Mouse (Mus musculus): Measurements from ENCODE around the gene Abca13. TPM values are rescaled to one million over a fixed set of nuclear protein-coding genes. Genes with fewer than 3 reads are reported as not detected.

Gene Abca13
- polyA plus RNA-seq, 2 experiments: 0.01 TPM; not detected in 1

- no peaks in the 10 kb centered on the region for H3K4me1 ChIP-seq (ENCODE audit: control insufficient read depth, insufficient read depth, low read length)
- H3K4me3 ChIP-seq (replicated peaks; ENCODE audit: low read length): no peak overlapping the region
- 89% methylated on average over 3 of the region's 3 CpGs for WGBS
- DNase-seq (ENCODE audit: low spot score) (no peak), ATAC-seq (ENCODE audit: low FRiP score, low read depth) (no peak)
- H3K27ac ChIP-seq (replicated peaks; ENCODE audit: low read depth, low read length): no peak overlapping the region
- H3K9ac ChIP-seq (ENCODE audit: low read depth, low read length, severe bottlenecking): no peak overlapping the region
- no peaks in the 10 kb centered on the region for H3K36me3 ChIP-seq (ENCODE audit: control insufficient read depth, insufficient read depth, low read length)
- H3K9me3 ChIP-seq (ENCODE audit: control insufficient read depth, low read length): no peaks in the 10 kb centered on the region
- H3K27me3 ChIP-seq (ENCODE audit: control insufficient read depth, insufficient read depth, low read length): no peaks in the 10 kb centered on the region
- no peak for TF ChIP-seq POLR2A (IDR thresholded peaks at IDR 0.05; ENCODE audit: borderline replicate concordance, extremely low read depth, insufficient read depth, insufficient read length)
- no peak overlapping the region for H3K4me2 ChIP-seq (replicated peaks; ENCODE audit: low read depth, low read length, severe bottlenecking)
Observed at GRCm38 (mm10) chr11:9194861-9195260, 3.1 kb downstream of the Abca13 start.

- no peak overlapping the region for H3K27ac ChIP-seq (replicated peaks; ENCODE audit: low read depth, low read length)
- H3K4me2 ChIP-seq (replicated peaks; ENCODE audit: low read depth, low read length, severe bottlenecking): no peak overlapping the region
- H3K36me3 ChIP-seq (ENCODE audit: control insufficient read depth, insufficient read depth, low read length): no peaks in the 10 kb centered on the region
- no peak overlapping the region for H3K9ac ChIP-seq (ENCODE audit: low read depth, low read length, severe bottlenecking)
- DNase-seq (ENCODE audit: low spot score) (no peak), ATAC-seq (ENCODE audit: low FRiP score, low read depth) (no peak)
- no peaks in the 10 kb centered on the region for H3K4me1 ChIP-seq (ENCODE audit: control insufficient read depth, insufficient read depth, low read length)
- H3K9me3 ChIP-seq (ENCODE audit: control insufficient read depth, low read length): no peaks in the 10 kb centered on the region
- H3K27me3 ChIP-seq (ENCODE audit: control insufficient read depth, insufficient read depth, low read length): no peaks in the 10 kb centered on the region
- 77% methylated on average over 2 of the region's 2 CpGs for WGBS
- TF ChIP-seq POLR2A (IDR thresholded peaks at IDR 0.05; ENCODE audit: borderline replicate concordance, extremely low read depth, insufficient read depth, insufficient read length): no peak
- no peak overlapping the region for H3K4me3 ChIP-seq (replicated peaks; ENCODE audit: low read length)
Observed at GRCm38 (mm10) chr11:9199868-9200267, 8.1 kb downstream of the Abca13 start.

- no peak overlapping the region for H3K27ac ChIP-seq (replicated peaks; ENCODE audit: low read depth, low read length)
- TF ChIP-seq POLR2A (IDR thresholded peaks at IDR 0.05; ENCODE audit: borderline replicate concordance, extremely low read depth, insufficient read depth, insufficient read length): no peak
- no peak for DNase-seq (ENCODE audit: low spot score)
- ATAC-seq (ENCODE audit: low FRiP score, low read depth): no peak
- no peaks in the 10 kb centered on the region for H3K27me3 ChIP-seq (ENCODE audit: control insufficient read depth, insufficient read depth, low read length)
- no peak overlapping the region for H3K9ac ChIP-seq (ENCODE audit: low read depth, low read length, severe bottlenecking)
- no peaks in the 10 kb centered on the region for H3K9me3 ChIP-seq (ENCODE audit: control insufficient read depth, low read length)
- no peaks in the 10 kb centered on the region for H3K4me1 ChIP-seq (ENCODE audit: control insufficient read depth, insufficient read depth, low read length)
- no peak overlapping the region for H3K4me2 ChIP-seq (replicated peaks; ENCODE audit: low read depth, low read length, severe bottlenecking)
- H3K36me3 ChIP-seq (ENCODE audit: control insufficient read depth, insufficient read depth, low read length): no peaks in the 10 kb centered on the region
- WGBS: 53% methylated on average over 8 of the region's 8 CpGs
- no peak overlapping the region for H3K4me3 ChIP-seq (replicated peaks; ENCODE audit: low read length)
Observed at GRCm38 (mm10) chr11:9210707-9211106, 19.0 kb downstream of the Abca13 start.

- ATAC-seq (ENCODE audit: low FRiP score, low read depth) (no peak), DNase-seq (ENCODE audit: low spot score) (no peak)
- no peak overlapping the region for H3K27ac ChIP-seq (replicated peaks; ENCODE audit: low read depth, low read length)
- WGBS: 77% methylated on average over 9 of the region's 9 CpGs
- H3K36me3 ChIP-seq (ENCODE audit: control insufficient read depth, insufficient read depth, low read length): no peaks in the 10 kb centered on the region
- H3K4me2 ChIP-seq (replicated peaks; ENCODE audit: low read depth, low read length, severe bottlenecking): no peak overlapping the region
- no peak for TF ChIP-seq POLR2A (IDR thresholded peaks at IDR 0.05; ENCODE audit: borderline replicate concordance, extremely low read depth, insufficient read depth, insufficient read length)
- no peaks in the 10 kb centered on the region for H3K4me1 ChIP-seq (ENCODE audit: control insufficient read depth, insufficient read depth, low read length)
- no peak overlapping the region for H3K4me3 ChIP-seq (replicated peaks; ENCODE audit: low read length)
- H3K9me3 ChIP-seq (ENCODE audit: control insufficient read depth, low read length): no peaks in the 10 kb centered on the region
- no peak overlapping the region for H3K9ac ChIP-seq (ENCODE audit: low read depth, low read length, severe bottlenecking)
- H3K27me3 ChIP-seq (ENCODE audit: control insufficient read depth, insufficient read depth, low read length): no peaks in the 10 kb centered on the region
Observed at GRCm38 (mm10) chr11:9213580-9213979, 21.8 kb downstream of the Abca13 start.

DNA sequence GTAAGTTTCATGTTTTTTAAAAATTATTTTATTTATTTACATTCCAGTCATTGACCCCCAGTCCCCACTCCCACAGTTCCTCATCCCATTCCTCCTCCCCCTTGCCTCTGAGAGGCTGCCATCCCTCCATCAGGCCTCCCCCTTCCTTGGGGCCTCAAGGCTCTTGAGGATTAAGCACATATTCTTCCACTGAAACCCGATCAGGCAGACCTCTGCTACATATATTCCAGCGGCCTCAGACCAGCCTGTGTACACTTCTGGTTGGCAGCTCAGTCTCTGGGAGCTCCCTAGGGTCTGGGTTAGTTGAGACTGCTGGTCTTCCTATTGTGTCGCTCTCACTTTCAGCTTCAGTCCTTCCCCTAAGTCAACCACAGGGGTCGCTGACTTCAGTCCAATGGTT, 24.5 kb downstream of the Abca13 start:
- no peaks in the 10 kb centered on the region for H3K9me3 ChIP-seq (ENCODE audit: control insufficient read depth, low read length)
- ATAC-seq (ENCODE audit: low FRiP score, low read depth): no peak
- DNase-seq (ENCODE audit: low spot score): peak; percentile 9

DNA sequence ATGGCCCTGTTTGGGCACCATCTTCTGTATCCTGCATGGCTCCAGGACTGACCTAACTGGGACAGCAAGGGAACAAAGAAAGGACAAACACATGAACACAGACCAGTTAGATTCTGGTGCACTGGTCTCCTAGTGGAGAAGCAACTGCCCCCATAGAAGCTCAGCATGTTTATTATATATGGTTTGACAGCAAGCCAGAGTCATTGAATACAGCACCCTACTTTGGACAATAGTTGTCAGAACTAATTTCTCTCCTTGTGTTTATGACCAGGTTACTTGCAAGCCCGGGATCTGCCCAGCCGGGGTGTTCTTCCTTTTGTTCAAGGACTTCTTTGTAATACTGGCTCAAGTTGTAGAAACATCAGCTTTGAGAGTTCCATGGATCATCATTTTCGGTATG, 28.8 kb downstream of the Abca13 start:
- WGBS: 73% methylated on average over 3 of the region's 3 CpGs
- ATAC-seq (ENCODE audit: low FRiP score, low read depth) (no peak), DNase-seq (ENCODE audit: low spot score) (no peak)

More for the DNA sequence above, 24.5 kb downstream of the Abca13 start:
- Histone ChIP-seq H3K4me2 (replicated peaks; ENCODE audit: low read depth, low read length, severe bottlenecking) (no peak overlapping the region), H3K27ac (replicated peaks; ENCODE audit: low read depth, low read length) (no peak overlapping the region), H3K4me1 (ENCODE audit: control insufficient read depth, insufficient read depth, low read length) (no peaks in the 10 kb centered on the region), H3K9ac (ENCODE audit: low read depth, low read length, severe bottlenecking) (no peak overlapping the region), H3K27me3 (ENCODE audit: control insufficient read depth, insufficient read depth, low read length) (no peaks in the 10 kb centered on the region), H3K36me3 (ENCODE audit: control insufficient read depth, insufficient read depth, low read length) (no peaks in the 10 kb centered on the region), H3K4me3 (replicated peaks; ENCODE audit: low read length) (no peak overlapping the region)
- 21% methylated on average over 4 of the region's 4 CpGs for WGBS
- TF ChIP-seq POLR2A (IDR thresholded peaks at IDR 0.05; ENCODE audit: borderline replicate concordance, extremely low read depth, insufficient read depth, insufficient read length): no peak

More for the DNA sequence above, 28.8 kb downstream of the Abca13 start:
- no peak for TF ChIP-seq POLR2A (IDR thresholded peaks at IDR 0.05; ENCODE audit: borderline replicate concordance, extremely low read depth, insufficient read depth, insufficient read length)
- no peak overlapping the region for H3K27ac ChIP-seq (replicated peaks; ENCODE audit: low read depth, low read length)
- no peaks in the 10 kb centered on the region for H3K9me3 ChIP-seq (ENCODE audit: control insufficient read depth, low read length)
- H3K27me3 ChIP-seq (ENCODE audit: control insufficient read depth, insufficient read depth, low read length): no peaks in the 10 kb centered on the region
- H3K9ac ChIP-seq (ENCODE audit: low read depth, low read length, severe bottlenecking): no peak overlapping the region
- no peak overlapping the region for H3K4me3 ChIP-seq (replicated peaks; ENCODE audit: low read length)
- H3K36me3 ChIP-seq (ENCODE audit: control insufficient read depth, insufficient read depth, low read length): no peaks in the 10 kb centered on the region
- H3K4me1 ChIP-seq (ENCODE audit: control insufficient read depth, insufficient read depth, low read length): no peaks in the 10 kb centered on the region
- H3K4me2 ChIP-seq (replicated peaks; ENCODE audit: low read depth, low read length, severe bottlenecking): no peak overlapping the region

Measured in limb, embryonic 14.5 days (tissue).